Comparison of ENCODE assay signal across 14 mouse cellular contexts in the genomic region with DNA sequence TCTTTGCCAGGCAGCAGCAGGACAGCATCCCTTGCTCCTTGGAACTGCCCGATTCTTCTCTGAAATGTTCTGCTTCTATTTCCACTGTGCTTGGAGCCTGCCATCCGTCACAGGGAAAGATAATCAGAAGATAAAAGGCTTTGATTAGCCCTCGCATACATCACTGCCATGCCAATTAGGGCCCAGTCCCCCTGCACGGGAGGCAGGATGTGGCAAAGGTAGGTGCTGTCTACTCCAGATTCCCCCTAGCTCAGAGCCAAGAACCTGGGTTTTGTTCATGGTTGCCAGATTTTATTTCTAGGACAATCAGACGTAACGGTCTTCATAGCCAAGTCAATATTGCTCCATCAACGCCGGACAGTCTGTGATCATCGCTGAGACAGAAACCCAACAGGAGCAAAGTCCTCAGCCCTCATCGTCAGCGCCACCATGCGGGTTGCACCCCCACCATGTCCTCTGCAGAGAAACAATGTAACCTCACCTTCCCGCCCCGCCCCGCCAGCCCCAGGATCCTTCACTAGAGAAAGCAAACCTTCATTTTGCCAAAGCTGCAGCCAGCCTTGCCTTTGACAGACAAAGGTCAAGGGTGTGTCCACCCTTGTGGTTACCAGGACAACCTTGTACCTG. TPM values are rescaled to one million over a fixed set of nuclear protein-coding genes. Genes with fewer than 3 reads are reported as not detected.
DNase-seq lines count a peak whose midpoint lies in the region; ATAC-seq and TF ChIP-seq lines count a peak whose summit lies in the region.
"Had no signal": no experiment of that assay in that cellular context is flagged by ENCODE, and none has a peak within 500 bp of the region (broad histone marks: within the 10 kb centered on the region; RNA-seq: fewer than 3 reads in every experiment).

No protein-coding gene starts in this region.

- 0 out of 2 replicates have a peak, but pooled peaks cover 3% of the 10 kb centered on the region for H3K9me3 ChIP-seq in embryonic facial prominence, embryonic 14.5 days (ENCODE audit: control insufficient read depth, low read length)
- H3K9me3 ChIP-seq in embryonic facial prominence, embryonic 10.5 days = no peaks in the 10 kb centered on the region
- no peaks in the 10 kb centered on the region for H3K9me3 ChIP-seq in midbrain, embryonic 10.5 days (replicated peaks)
- no peaks in the 10 kb centered on the region for H3K9me3 ChIP-seq in midbrain, embryonic 11.5 days (ENCODE audit: control insufficient read depth, low read length)
- H3K9me3 ChIP-seq in midbrain, embryonic 15.5 days = no peaks in the 10 kb centered on the region

- H3K27ac ChIP-seq in embryonic facial prominence, embryonic 14.5 days (replicated peaks; ENCODE audit: low read depth, low read length) = no peak overlapping the region
- H3K27ac ChIP-seq in embryonic facial prominence, embryonic 10.5 days (replicated peaks) = no peak overlapping the region
- H3K27ac ChIP-seq in midbrain, embryonic 10.5 days (replicated peaks) = peak overlapping the region; percentile 61; the same call in 1 of the 2 replicates
- no peak overlapping the region for H3K27ac ChIP-seq in midbrain, embryonic 11.5 days (ENCODE audit: low read depth, low read length)
- H3K27ac ChIP-seq in midbrain, embryonic 15.5 days = peak overlapping the region; percentile 31; the same call in 1 of the 2 replicates
- H3K27ac ChIP-seq in left cerebral cortex, adult 2 months = no peak overlapping the region
- H3K27ac ChIP-seq: layer of hippocampus, adult 2 months had no signal

- intact Hi-C loops in left cerebral cortex, adult 2 months (cut with DNase I) = loop anchor here (5.0 kb wide), 1 partner anchor 46 kb away; no protein-coding TSS in a partner anchor

- peak overlapping the region; percentile 5; the same call in 1 of the 2 replicates for H3K9ac ChIP-seq in embryonic facial prominence, embryonic 14.5 days (ENCODE audit: low read depth, low read length)
- H3K9ac ChIP-seq in midbrain, embryonic 11.5 days (ENCODE audit: low read length) = no peak overlapping the region
- H3K9ac ChIP-seq in midbrain, embryonic 15.5 days = 0 out of 2 replicates have a peak overlapping the region, but pooled peaks have one; percentile 16
- H3K9ac ChIP-seq: forebrain, postnatal 0 days had no signal

- DNase-seq in embryonic facial prominence, embryonic 14.5 days (ENCODE audit: low spot score) = no peak
- DNase-seq in embryonic facial prominence, embryonic 10.5 days (ENCODE audit: low spot score) = no peak
- DNase-seq in midbrain, embryonic 10.5 days (ENCODE audit: low spot score) = no peak
- no peak for DNase-seq in midbrain, embryonic 11.5 days (ENCODE audit: low spot score, missing footprints)
- DNase-seq in induced T-regulatory cell, adult 2 months (ENCODE audit: low read depth) = peak; percentile 46
- DNase-seq in left cerebral cortex, adult 2 months (ENCODE audit: extremely low spot score in 1 of 2, low spot score in 2 of 2) = no peak
- DNase-seq in right cerebral cortex, adult 18-20 months = no peak
- DNase-seq: cerebellum, adult 18-20 months; embryo, embryonic 11 days; forebrain, postnatal 0 days; gastrocnemius, postnatal 36 days had no signal

- H3K36me3 ChIP-seq in embryonic facial prominence, embryonic 14.5 days (ENCODE audit: control insufficient read depth, insufficient read depth, low read length) = no peaks in the 10 kb centered on the region
- peaks cover 37% of the 10 kb centered on the region for H3K36me3 ChIP-seq in embryonic facial prominence, embryonic 10.5 days (replicated peaks)
- H3K36me3 ChIP-seq in midbrain, embryonic 10.5 days = peaks cover 34% of the 10 kb centered on the region; the same call in 1 of the 2 replicates
- no peaks in the 10 kb centered on the region for H3K36me3 ChIP-seq in midbrain, embryonic 11.5 days (ENCODE audit: control insufficient read depth, insufficient read depth, low read length)
- no peaks in the 10 kb centered on the region for H3K36me3 ChIP-seq in midbrain, embryonic 15.5 days (replicated peaks)

- no peak for TF ChIP-seq CTCF in left cerebral cortex, adult 2 months (IDR thresholded peaks at IDR 0.05)

- no peak overlapping the region for H3K4me3 ChIP-seq in embryonic facial prominence, embryonic 14.5 days (ENCODE audit: low read depth, low read length)
- no peak overlapping the region for H3K4me3 ChIP-seq in embryonic facial prominence, embryonic 10.5 days
- no peak overlapping the region for H3K4me3 ChIP-seq in midbrain, embryonic 10.5 days
- H3K4me3 ChIP-seq in midbrain, embryonic 11.5 days (ENCODE audit: low read depth, low read length) = no peak overlapping the region
- H3K4me3 ChIP-seq in midbrain, embryonic 15.5 days = no peak overlapping the region
- no peak overlapping the region for H3K4me3 ChIP-seq in left cerebral cortex, adult 2 months
- H3K4me3 ChIP-seq: layer of hippocampus, adult 2 months had no signal

- no peak overlapping the region for H3K4me2 ChIP-seq in embryonic facial prominence, embryonic 14.5 days (ENCODE audit: low read depth, low read length)
- H3K4me2 ChIP-seq in midbrain, embryonic 11.5 days = no peak overlapping the region
- no peak overlapping the region for H3K4me2 ChIP-seq in midbrain, embryonic 15.5 days

- no peaks in the 10 kb centered on the region for H3K27me3 ChIP-seq in embryonic facial prominence, embryonic 14.5 days (replicated peaks; ENCODE audit: control insufficient read depth, insufficient read depth, low read length)
- no peaks in the 10 kb centered on the region for H3K27me3 ChIP-seq in embryonic facial prominence, embryonic 10.5 days (replicated peaks; ENCODE audit: low read depth, poor library complexity, severe bottlenecking)
- H3K27me3 ChIP-seq in midbrain, embryonic 10.5 days (ENCODE audit: low read depth, poor library complexity, severe bottlenecking) = no peaks in the 10 kb centered on the region
- no peaks in the 10 kb centered on the region for H3K27me3 ChIP-seq in midbrain, embryonic 11.5 days (ENCODE audit: control insufficient read depth, insufficient read depth, low read length)
- H3K27me3 ChIP-seq in midbrain, embryonic 15.5 days (replicated peaks) = no peaks in the 10 kb centered on the region

- WGBS in embryonic facial prominence, embryonic 14.5 days = 79% methylated on average over 15 of the region's 15 CpGs
- WGBS in embryonic facial prominence, embryonic 10.5 days = 84% methylated on average over 15 of the region's 15 CpGs
- WGBS in midbrain, embryonic 10.5 days = 88% methylated on average over 15 of the region's 15 CpGs
- WGBS in midbrain, embryonic 11.5 days = 84% methylated on average over 15 of the region's 15 CpGs
- WGBS in midbrain, embryonic 15.5 days = 69% methylated on average over 15 of the region's 15 CpGs

- H3K4me1 ChIP-seq in embryonic facial prominence, embryonic 14.5 days (ENCODE audit: control insufficient read depth, insufficient read depth, low read length) = peaks cover 16% of the 10 kb centered on the region
- peaks cover 39% of the 10 kb centered on the region for H3K4me1 ChIP-seq in embryonic facial prominence, embryonic 10.5 days
- peaks cover 45% of the 10 kb centered on the region for H3K4me1 ChIP-seq in midbrain, embryonic 10.5 days
- peaks cover 13% of the 10 kb centered on the region for H3K4me1 ChIP-seq in midbrain, embryonic 11.5 days (ENCODE audit: control insufficient read depth, insufficient read depth, low read length)
- H3K4me1 ChIP-seq in midbrain, embryonic 15.5 days = peaks cover 51% of the 10 kb centered on the region

- no peak for ATAC-seq in embryonic facial prominence, embryonic 14.5 days (ENCODE audit: low read depth)
- no peak for ATAC-seq in midbrain, embryonic 11.5 days (ENCODE audit: low FRiP score)
- ATAC-seq in midbrain, embryonic 15.5 days (replicated peaks) = no peak
- ATAC-seq: forebrain, postnatal 0 days had no signal

RNA-seq across cellular contexts. Expression of gene Tbc1d16, which starts 44.5 kb away (rescaled TPM):
- 11.7 and 13.2 TPM in 2 replicates for polyA plus RNA-seq in embryonic facial prominence, embryonic 14.5 days (2014; fragmentation: Nextera tagmentation; extraction: Ambion mirVana)
- polyA plus RNA-seq in embryonic facial prominence, embryonic 10.5 days (2016; fragmentation: Nextera tagmentation; extraction: Ambion mirVana) = 25.3 and 25.5 TPM in 2 replicates
- polyA plus RNA-seq in midbrain, embryonic 10.5 days (2016; fragmentation: Nextera tagmentation; extraction: Ambion mirVana) = 27.0 and 29.6 TPM in 2 replicates
- 13.3 and 15.2 TPM in 2 replicates for polyA plus RNA-seq in midbrain, embryonic 11.5 days (2014; fragmentation: Nextera tagmentation; extraction: Ambion mirVana)
- polyA plus RNA-seq in midbrain, embryonic 15.5 days (2015; fragmentation: Nextera tagmentation; extraction: Ambion mirVana) = 66.8 and 67.2 TPM in 2 replicates
- 10 to 100 TPM; 25.2 to 34.6 TPM for total RNA-seq in left cerebral cortex, adult 2 months (2021)

RNA-seq across cellular contexts. Expression of gene Ccdc40, which starts 44.6 kb away (rescaled TPM):
- polyA plus RNA-seq in embryonic facial prominence, embryonic 14.5 days (2014; fragmentation: Nextera tagmentation; extraction: Ambion mirVana) = 3.2 and 7.6 TPM in 2 replicates
- polyA plus RNA-seq in embryonic facial prominence, embryonic 10.5 days (2016; fragmentation: Nextera tagmentation; extraction: Ambion mirVana) = 16.4 and 19.5 TPM in 2 replicates
- polyA plus RNA-seq in midbrain, embryonic 10.5 days (2016; fragmentation: Nextera tagmentation; extraction: Ambion mirVana) = 20.6 and 21.8 TPM in 2 replicates
- polyA plus RNA-seq in midbrain, embryonic 11.5 days (2014; fragmentation: Nextera tagmentation; extraction: Ambion mirVana) = 18.6 and 18.9 TPM in 2 replicates
- 19.3 and 21.5 TPM in 2 replicates for polyA plus RNA-seq in midbrain, embryonic 15.5 days (2015; fragmentation: Nextera tagmentation; extraction: Ambion mirVana)
- total RNA-seq in left cerebral cortex, adult 2 months (2021) = 1 to 10 TPM; 1.3 to 1.5 TPM
- total RNA-seq: gastrocnemius, postnatal 36 days; neutrophil, adult 5-6 weeks had no signal

Comparison
In these comparisons a context has a peak if more than half of its experiments do, and no peak if none do; other contexts are left out.
1. H3K27ac ChIP-seq: peak in midbrain, embryonic 10.5 days (single experiment) and midbrain, embryonic 15.5 days (single experiment); none in embryonic facial prominence, embryonic 14.5 days (single experiment), embryonic facial prominence, embryonic 10.5 days (single experiment), midbrain, embryonic 11.5 days (single experiment) and left cerebral cortex, adult 2 months (single experiment).